Mouse (Mus musculus) bone marrow, adult 2 months (tissue): Measurements from ENCODE around the gene Chil1.

Source experiments
- CTCF ChIP-seq: fragments of 200-500 bp; IDR thresholded peaks from 2 replicates; pipeline ENCODE4 v1.5.1; 2011; ENCODE audit warnings: low read length, control low read depth; ENCODE audit not compliant: control insufficient read depth, insufficient read depth
- POLR2A ChIP-seq: fragments of 200-500 bp; IDR thresholded peaks from 2 replicates; pipeline ENCODE4 v1.6.1; 2011; ENCODE audit warnings: low read depth, mild to moderate bottlenecking, control low read depth, low read length, borderline replicate concordance; ENCODE audit not compliant: control insufficient read depth

- TF ChIP-seq POLR2A = no peak
- no peak for TF ChIP-seq CTCF
Measured at GRCm38 (mm10) chr1:134206085-134206484, 24.1 kb downstream of the Chil1 start.
